Mouse (Mus musculus) liver, embryonic 18 days (tissue): ENCODE data around the gene Slc41a1. TPM values are rescaled to one million over a fixed set of nuclear protein-coding genes. Genes with fewer than 3 reads are reported as not detected.

Experiments
- polyA plus RNA-seq: library from polyadenylated mRNA; depleted of rRNA; stranded (reverse); fragments of >200 nt; gene quantifications from 2 replicates; pipeline ENCODE4 v1.2.3, GENCODE M21; 2012; rRNA removed

Slc41a1 gene
- 1.2 and 1.3 TPM in 2 replicates for polyA plus RNA-seq

DNA sequence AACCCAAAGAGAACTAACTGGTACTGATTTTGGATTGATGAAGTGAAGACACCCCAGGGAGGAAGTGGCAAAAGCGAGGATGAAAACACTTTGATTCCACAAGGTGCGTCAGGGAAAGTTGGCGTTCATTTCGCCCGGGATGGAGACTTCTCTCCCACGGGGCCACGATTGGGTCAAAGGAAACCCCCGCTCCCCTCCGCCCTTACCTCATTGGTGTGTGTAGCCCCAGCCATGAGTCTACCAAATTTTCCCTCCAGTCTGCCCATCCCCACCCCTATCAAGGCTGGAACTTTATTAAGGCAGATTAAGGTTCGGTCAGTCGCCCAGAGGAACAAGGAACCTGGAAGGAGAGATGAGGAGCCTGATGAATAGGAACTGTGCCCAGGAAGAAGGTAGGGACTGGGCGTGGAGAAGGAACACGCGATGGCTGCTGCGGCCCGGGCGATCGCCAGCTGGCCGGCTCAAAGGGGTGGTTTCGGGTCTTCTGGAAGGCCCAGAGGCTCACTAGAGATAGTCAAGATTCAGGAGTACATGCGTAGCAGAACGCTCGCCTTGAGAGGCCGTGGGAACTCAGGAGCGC lies at the start of gene Slc41a1:
Gene Slc41a1, plus strand, starts transcription at position 287 of the 580 bp plus-strand sequence.

DNA sequence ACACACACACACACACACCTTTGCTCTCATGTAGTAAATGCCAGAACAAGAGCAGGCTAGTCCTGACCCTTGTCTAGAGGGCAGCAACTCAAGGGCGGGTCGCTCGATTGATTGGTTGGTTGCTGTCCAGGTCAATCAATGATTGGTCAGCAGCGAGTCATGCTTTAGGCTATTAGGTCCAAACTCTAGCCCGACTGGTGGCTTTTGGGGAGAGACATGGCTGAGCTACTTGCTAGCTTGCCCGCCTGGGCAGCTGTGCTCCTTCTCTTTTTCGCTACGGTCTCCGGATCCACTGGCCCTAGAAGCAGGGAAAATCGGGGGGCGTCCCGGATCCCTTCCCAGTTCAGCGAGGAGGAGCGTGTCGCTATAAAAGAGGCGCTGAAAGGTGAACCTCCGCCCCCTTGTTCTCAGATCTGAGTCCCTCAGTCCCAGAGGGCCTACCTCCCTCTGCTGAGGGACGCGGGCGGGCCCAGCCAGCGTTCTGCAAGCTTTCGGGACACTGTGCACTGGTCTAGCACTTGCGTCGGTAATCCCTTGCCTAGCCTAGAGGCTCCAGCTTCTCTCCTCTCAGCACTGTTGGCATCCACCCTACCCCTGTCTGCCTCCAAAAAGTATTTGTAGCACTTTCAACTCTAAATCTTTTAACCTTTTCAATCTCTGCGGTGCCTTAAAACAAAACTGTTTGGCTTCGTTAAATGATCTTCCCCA lies 29.9 kb upstream of the Slc41a1 start, which contains the start of gene Pm20d1:
Gene Pm20d1, plus strand, starts transcription at position 180 of the 708 bp plus-strand sequence.

DNA sequence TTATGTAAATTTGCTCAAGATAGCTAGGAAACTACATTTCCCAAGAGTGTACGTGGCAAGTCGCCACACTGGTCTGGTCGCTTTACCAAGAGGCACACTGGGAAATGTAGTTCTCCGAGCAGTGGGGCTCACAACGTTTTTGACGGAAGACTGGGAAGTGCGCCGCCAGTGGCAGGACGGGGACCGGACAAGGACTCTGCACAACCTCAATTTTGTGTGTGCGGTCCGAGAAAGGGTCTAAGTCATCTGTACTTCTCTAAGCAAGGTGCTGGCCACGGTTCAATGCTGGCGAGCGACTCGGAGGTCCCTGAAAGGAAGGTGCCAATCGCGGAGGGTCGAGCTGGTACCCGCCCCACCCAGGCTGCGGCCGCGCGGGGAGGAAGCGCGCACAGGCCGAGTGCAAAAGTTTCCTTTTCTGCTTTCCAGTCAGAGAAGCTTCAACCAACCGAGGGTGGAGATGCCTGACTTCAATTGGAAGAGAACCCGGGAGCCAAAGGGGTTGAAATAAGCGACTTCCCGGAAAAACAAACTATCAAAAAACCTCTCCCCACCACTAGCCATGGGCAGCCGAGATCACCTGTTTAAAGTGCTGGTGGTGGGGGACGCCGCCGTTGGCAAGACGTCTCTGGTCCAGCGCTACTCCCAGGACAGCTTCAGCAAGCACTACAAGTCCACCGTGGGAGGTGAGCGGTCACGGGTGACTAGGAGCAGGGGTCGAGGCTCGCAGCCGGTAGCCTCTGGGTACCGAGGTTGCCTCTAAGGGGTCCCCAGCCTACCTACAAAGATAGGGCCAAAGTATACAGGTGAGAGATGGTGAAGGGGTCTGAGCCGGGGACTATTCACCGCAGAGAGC lies 40.0 kb downstream of the Slc41a1 start, which contains the start of gene Rab29:
Gene Rab29, plus strand, starts transcription at position 132 of the 853 bp plus-strand sequence.

Other genes with a start within 250 kb of the Slc41a1 start
- gene Avpr1b, start 228.3 kb upstream of the Slc41a1 start, polyA plus RNA-seq, result not detected in 2 replicates
- 15.4 and 19.7 TPM in 2 replicates for gene Ctse, start 189.2 kb upstream of the Slc41a1 start, polyA plus RNA-seq
- 0.81 and 1.00 TPM in 2 replicates for gene Rab7b, start 138.8 kb upstream of the Slc41a1 start, polyA plus RNA-seq
- gene Slc26a9, start 83.5 kb upstream of the Slc41a1 start, polyA plus RNA-seq, result 0.01 TPM in 2 replicates
- gene Pm20d1, start 30.1 kb upstream of the Slc41a1 start, polyA plus RNA-seq, result 5.8 and 7.2 TPM in 2 replicates
- gene Rab29, start 39.7 kb downstream of the Slc41a1 start, polyA plus RNA-seq, result 9.2 and 10.6 TPM in 2 replicates
- 14.5 and 15.7 TPM in 2 replicates for gene Nucks1, start 83.0 kb downstream of the Slc41a1 start, polyA plus RNA-seq
- gene Slc45a3, start 135.5 kb downstream of the Slc41a1 start, polyA plus RNA-seq, result 3.7 TPM in 2 replicates
- 9.7 and 10.7 TPM in 2 replicates for gene Elk4, start 180.1 kb downstream of the Slc41a1 start, polyA plus RNA-seq
- gene Mfsd4a, start 240.6 kb downstream of the Slc41a1 start, polyA plus RNA-seq, result 0.14 and 0.16 TPM in 2 replicates